Mouse (Mus musculus) mouse trophoblast stem cell (cell line): ENCODE measurements around the gene Ehbp1.

Source experiments
- in situ Hi-C, 2 experiments: fragments of 300-500 bp; cut with MseI, MboI; formaldehyde crosslinking; loops; 2 replicates in 1 of 2; 3 replicates in 1 of 2; pipeline ENCODE4 v1.15.1; 2025

The Ehbp1 gene

DNA sequence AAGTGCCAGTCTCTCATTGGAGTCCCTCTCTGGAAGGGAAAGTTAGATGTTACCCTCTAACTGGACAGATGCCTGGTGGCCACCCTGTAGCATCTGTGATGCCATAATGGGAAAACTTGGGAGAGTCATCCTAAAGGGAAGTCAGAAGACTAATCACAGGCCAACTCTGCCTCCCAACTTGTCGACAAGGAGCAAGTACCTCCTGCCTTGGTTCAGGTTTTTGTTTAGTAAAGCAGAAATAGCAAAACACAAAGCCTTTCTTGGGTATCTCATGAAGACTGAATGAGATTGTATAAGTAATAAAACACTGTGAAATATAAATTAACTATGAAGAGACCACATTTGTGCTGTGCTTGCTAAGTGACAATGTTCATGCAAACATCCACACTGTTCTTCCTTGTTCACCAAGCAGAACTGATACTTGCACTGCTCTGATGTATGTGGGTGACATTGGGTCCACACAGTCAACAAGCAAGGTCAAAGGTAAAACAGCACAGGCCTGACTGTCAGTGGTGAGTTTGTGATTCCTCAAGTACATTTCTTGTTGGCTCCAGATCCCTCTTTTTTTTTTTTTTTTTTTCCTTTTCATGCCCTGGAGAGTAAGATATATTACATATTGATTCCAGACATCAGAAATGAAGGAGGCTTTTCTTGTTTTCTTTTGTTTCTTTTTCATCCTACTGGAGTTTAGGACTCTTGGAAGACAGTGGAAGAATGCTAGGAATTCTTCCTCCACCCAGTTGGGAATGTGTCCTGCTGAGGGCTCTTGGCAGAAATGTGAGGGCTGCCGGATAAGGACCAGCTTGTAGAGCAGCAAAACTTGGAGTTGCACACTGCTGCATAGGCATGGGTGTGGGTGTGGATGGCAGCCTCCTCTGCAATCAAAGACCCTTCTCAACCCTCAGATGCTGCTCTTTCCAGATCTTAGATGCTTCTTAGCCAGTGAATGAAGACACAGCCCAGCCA lies at the start of gene Ehbp1:
Ehbp1 (minus strand) TSS at position 51 of the 966 bp plus-strand sequence.
- in situ Hi-C loops: no loop called here

- in situ Hi-C loops: no loop called here
Observed at GRCm38 (mm10) chr11:22387472-22388098, 45.5 kb upstream of the Ehbp1 start.

DNA sequence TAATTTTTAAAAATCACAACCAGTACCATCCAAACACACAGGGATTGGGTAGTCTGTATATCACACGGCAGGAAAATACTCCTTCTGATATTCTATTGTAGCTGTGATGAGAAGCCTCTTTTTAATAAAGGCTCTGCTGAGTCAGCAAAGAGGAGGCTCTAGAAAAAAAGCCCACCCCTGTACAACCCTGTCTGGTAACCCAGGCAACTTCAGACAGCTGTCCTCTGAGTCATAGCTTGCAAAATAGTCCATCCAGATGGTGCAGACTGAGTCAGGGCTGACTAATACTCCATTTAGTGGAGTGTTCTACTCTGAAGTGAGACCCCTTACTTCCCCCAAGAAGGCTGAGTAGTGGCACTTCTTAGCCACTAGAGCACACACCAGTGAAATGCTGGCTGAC lies 41.4 kb upstream of the Ehbp1 start:
- in situ Hi-C loops: no loop called here

GRCm38 (mm10) chr11:22374811-22375210 lies 32.7 kb upstream of the Ehbp1 start:
- in situ Hi-C loops: no loop called here

DNA sequence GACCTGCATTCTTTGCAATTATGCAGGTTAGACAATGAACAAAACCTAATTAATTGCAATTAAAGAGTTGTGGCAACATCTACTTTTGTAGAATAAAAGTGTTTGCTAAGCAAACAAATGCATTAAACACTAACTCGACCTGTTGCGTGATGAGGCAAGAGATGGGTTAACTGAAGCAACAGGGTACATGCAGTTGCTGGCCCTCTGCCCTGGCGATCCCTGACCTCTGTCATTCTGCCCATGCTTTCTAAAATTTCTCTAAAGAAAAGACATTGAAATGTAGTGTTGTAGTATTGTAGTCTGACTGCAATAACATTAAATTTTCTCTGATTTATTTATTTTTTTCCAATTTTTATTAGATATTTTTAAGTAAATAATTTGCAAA lies 31.2 kb upstream of the Ehbp1 start:
- in situ Hi-C loops: no loop called here

DNA sequence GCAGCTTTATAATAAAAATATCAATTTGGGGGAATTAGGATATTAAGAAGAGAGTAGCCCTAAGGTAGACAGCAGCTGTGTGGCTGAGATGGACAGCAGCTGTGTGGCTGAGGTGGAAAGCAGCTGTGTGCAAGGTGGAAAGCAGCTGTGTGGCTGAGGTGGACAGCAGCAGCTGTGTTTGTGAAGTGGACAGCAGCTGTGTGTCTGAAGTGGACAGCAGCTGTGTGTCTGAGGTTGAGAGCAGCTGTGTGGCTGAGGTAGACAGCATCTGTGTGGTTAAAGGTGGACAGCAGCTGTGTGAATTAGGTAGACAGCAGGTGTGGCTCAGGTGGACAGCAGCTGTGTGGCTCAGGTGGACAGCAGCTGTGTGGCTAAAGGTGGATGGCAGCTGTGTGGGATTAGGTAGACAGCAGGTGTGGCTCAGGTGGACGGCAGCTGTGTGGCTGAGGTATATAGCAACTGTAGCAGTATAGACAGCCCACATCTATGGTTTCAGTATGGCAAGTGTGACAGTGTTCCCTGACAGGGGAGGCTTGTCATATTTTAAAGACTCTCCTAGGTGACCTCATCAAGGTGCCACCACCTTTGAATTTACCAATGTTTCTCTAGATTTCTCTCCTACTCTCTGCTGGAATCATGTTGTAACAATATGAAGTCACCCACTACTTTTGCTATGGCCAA lies 30.7 kb upstream of the Ehbp1 start:
- in situ Hi-C loops: no loop called here

DNA sequence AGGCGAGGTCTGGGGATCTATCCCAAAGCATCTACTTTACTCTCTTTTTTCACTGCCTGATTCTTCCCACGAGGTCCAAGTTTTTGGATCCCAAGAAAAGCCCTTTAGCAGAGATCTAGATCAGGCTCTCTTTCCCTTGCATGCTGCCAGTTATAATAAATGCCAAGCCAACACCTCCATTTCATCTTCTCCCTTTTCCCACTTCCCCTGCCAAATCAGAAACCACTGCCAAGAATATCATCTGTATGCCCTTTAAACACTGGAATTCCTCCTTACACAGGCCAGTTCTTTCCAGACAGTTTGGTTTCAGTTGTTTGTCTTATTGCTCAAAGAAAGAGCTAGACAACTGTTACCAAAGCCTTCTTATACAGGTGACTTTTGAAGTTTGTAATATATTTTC lies 27.7 kb upstream of the Ehbp1 start:
- in situ Hi-C loops: no loop called here

- in situ Hi-C loops: no loop called here
Observed at GRCm38 (mm10) chr11:22368621-22369020, 26.5 kb upstream of the Ehbp1 start.

- in situ Hi-C loops: no loop called here
Observed at GRCm38 (mm10) chr11:22366486-22366885, 24.4 kb upstream of the Ehbp1 start.

- in situ Hi-C loops: no loop called here
Observed at GRCm38 (mm10) chr11:22353962-22354621, 12.0 kb upstream of the Ehbp1 start.

GRCm38 (mm10) chr11:22349945-22350344 lies 7.9 kb upstream of the Ehbp1 start:
- in situ Hi-C loops: no loop called here

- in situ Hi-C loops: no loop called here
Observed at GRCm38 (mm10) chr11:22348536-22348910, 6.4 kb upstream of the Ehbp1 start.

DNA sequence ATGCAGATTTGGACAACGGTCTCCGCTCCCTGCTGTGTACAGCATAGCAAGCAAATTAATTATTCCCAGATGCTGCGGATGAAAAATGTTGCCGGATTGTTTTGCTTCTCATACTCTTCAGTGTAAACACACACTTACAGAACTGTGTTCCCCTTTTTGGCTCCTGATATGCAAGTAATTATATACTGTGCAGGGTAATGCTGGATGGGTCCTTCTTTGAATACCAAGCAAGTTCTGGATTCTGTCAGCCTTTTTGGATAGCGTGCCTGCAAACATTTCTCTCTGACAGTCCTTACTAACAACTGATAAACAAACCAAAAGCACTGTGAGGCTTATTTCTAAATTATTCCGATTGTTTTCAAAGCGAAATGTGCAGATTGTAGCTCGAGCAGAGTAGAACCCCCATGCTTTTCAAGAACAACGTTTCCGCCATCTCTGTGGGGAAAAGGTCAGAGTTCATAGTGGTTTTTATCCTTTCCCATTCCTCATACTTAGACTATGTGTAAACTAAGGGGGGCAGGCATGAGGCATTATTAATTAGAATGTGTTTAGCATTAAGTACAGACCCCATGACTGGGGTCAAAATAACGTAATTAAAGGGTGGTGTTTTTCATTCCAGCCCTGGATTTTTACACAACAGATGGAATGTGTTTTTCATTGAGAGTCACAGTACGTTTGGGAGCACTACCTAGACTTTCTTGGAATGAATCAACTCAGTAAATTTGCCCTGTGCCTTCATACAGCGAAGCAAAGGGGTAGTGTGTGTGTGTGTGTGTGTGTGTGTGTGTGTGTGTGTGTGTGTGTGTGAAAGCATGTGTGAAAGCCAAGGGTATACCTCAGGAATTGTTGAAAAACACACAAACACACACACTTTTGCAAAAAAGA lies 5.8 kb upstream of the Ehbp1 start:
- in situ Hi-C loops: no loop called here

- in situ Hi-C loops: no loop called here
Observed at GRCm38 (mm10) chr11:22327302-22327910, 14.7 kb downstream of the Ehbp1 start.

DNA sequence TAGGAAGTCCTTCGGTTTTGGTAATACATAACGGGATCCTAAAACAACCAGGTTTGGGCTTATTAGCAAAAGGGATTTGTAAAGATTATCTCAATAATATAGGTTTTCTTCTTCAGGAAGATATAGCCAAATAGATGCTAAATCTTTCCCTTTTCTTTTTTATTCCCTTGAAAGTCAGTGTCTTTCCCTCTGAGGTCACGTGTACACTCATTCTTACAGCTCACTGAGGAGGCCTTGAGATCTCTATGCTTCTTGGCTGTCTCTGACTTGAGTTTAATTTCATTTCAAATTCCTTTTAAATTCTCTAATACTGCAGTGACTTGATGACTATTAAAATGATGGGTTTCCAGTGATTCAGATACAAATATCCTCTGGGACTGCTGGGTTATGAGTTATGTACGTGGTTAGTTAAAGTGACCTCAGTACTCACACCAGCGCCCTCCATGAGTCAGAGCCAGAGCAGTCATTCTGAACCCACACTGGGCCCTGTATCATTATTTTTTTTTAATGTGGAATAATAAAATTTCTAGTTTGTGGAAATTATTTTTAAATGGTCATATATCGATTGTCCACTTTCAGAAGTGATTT lies 24.2 kb downstream of the Ehbp1 start:
- in situ Hi-C loops: loop anchor here in 1 of 2 experiments (10.0 kb wide), 1 partner anchor 297 kb away; no protein-coding TSS in a partner anchor

- in situ Hi-C loops: loop anchor here in 1 of 2 experiments (10.0 kb wide), 1 partner anchor 299 kb away; no protein-coding TSS in a partner anchor
Observed at GRCm38 (mm10) chr11:22315801-22316200, 26.3 kb downstream of the Ehbp1 start.

DNA sequence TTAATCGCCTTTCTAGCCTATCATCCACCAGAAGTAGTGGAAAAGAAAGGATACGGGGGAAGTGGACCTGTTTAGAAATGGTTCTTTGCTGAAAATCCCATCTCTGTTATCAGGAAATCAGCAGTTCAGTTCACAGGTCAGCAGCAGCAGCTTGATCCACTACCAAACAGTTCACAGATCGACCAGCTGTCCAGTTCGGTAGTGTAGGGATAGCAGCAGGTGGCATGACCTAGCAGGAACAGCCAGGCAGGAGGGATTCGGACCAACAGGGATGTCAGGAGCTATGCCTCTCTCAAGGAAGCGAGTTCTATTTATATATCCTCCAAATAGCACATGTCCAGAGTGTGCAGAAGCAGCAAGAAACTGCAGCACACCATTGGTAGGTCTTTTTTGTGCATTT lies 40.9 kb downstream of the Ehbp1 start:
- in situ Hi-C loops: no loop called here

- in situ Hi-C loops: no loop called here
Observed at GRCm38 (mm10) chr11:22289164-22289563, 52.9 kb downstream of the Ehbp1 start.

DNA sequence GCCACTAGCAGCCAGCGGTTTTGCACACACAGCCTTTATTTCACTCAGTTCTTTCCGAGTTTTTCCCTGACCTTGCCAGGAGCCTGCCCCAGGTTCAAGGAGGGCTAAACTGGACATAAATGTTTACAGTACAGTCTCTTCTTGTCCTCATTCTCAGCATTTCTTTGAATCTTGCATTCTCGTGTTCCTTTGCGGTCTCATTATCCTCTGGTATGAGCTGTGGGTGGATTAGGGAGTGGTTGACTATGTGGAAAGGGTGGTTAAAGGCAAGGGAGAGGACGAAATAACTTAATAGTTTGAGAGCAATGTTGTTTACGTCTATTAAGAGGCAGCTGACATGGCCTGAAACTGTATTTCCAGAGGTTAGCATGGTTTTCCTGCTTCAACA lies 54.6 kb downstream of the Ehbp1 start:
- in situ Hi-C loops: no loop called here
